Mouse (Mus musculus) liver, embryonic 14.5 days (tissue): ENCODE measurements at regions not wholly inside any gene's neighbourhood (a gene's known extent, or its start where the extent isn't known, plus 50 kb on each side); places are given as distances from the start of the nearest gene placed in this dataset.

Experiments
- CTCF ChIP-seq: IDR thresholded peaks from 2 replicates; pipeline ENCODE4 v1.5.1; 2016; ENCODE audit warnings: antibody characterized with exemption, low read depth, control low read depth
- EP300 ChIP-seq: IDR thresholded peaks from 2 replicates; pipeline ENCODE4 v1.6.1; 2016; ENCODE audit warnings: antibody characterized with exemption, low read depth

DNA sequence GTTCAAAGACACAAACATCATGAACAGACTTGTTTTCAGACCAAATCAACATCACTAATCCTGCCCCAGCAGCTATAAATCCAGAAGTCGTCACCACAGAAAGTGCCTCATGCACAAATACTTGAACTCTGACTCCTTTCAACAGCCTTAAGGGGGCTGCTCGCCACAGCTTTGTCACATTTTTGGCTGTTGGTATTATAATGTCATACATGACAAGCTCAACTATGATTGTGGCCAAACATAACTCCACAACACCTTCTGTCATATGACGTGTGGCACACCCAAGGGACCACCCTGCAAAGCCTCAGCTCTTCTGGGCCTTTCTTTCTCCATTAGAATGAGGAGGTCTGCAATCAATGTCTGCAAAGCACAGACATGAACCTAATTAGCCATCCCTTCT lies 209.1 kb downstream of the Mtx2 start:
- TF ChIP-seq CTCF = no peak
- no peak for TF ChIP-seq EP300
